Mouse (Mus musculus) olfactory bulb, adult 2 months (tissue): ENCODE measurements around the gene 1810055G02Rik.

Experiments
- CTCF ChIP-seq: fragments of 200-500 bp; IDR thresholded peaks from 2 replicates; pipeline ENCODE4 v1.5.1; 2012; ENCODE audit warnings: low read depth, mild to moderate bottlenecking, low read length, moderate library complexity; ENCODE audit not compliant: insufficient read depth
- POLR2A ChIP-seq: fragments of 200-500 bp; IDR thresholded peaks from 2 replicates; pipeline ENCODE4 v1.6.1; 2012; ENCODE audit warnings: mild to moderate bottlenecking, low read depth, low read length, moderate library complexity; ENCODE audit not compliant: insufficient read depth

- peak; percentile 91 for TF ChIP-seq POLR2A
- 0 out of 2 replicates have a peak, but pooled peaks have one; percentile 23 for TF ChIP-seq CTCF
Observed at GRCm38 (mm10) chr19:3708078-3709012, at the start of gene 1810055G02Rik.
